11 mouse cellular contexts compared by ENCODE assay signal in genomic region chr14:14481840-14482239, GRCm38 (mm10).
DNase-seq lines count a peak whose midpoint lies in the region; ATAC-seq lines count a peak whose summit lies in the region.
"Had no signal": no experiment of that assay in that cellular context is flagged by ENCODE, and none has a peak within 500 bp of the region (broad histone marks: within the 10 kb centered on the region; RNA-seq: fewer than 3 reads in every experiment).

No protein-coding gene starts in this region.

- no peak; the same call in 1 of the 2 replicates for ATAC-seq in kidney, embryonic 16.5 days (ENCODE audit: low FRiP score, low TSS enrichment)

- intact Hi-C loops in heart, postnatal 36 days (cut with DNase I), result loop anchor here (1.0 to 2.0 kb wide), 3 partner anchors 381 to 503 kb away; no protein-coding TSS in a partner anchor
- intact Hi-C loops in left cerebral cortex, postnatal 10 days (cut with DNase I), result loop anchor here (5.0 kb wide), 1 partner anchor 380 kb away; no protein-coding TSS in a partner anchor

- no peaks in the 10 kb centered on the region for H3K36me3 ChIP-seq in kidney, embryonic 16.5 days (ENCODE audit: insufficient read depth, low read length)
- no peaks in the 10 kb centered on the region for H3K36me3 ChIP-seq in splenic B cell, adult 2 months (ENCODE audit: control insufficient read depth, insufficient read depth, low read length, poor library complexity, severe bottlenecking)
- H3K36me3 ChIP-seq: embryonic facial prominence, embryonic 13.5 days; stomach, embryonic 15.5 days had no signal

- H3K27ac ChIP-seq in kidney, embryonic 16.5 days (ENCODE audit: low read length), result no peak overlapping the region
- H3K27ac ChIP-seq: embryonic facial prominence, embryonic 13.5 days; liver, embryonic 14.5 days; stomach, embryonic 15.5 days had no signal

- H3K9me3 ChIP-seq in kidney, embryonic 16.5 days (ENCODE audit: low read length), result peaks cover 5% of the 10 kb centered on the region; the same call in 1 of the 2 replicates
- H3K9me3 ChIP-seq: embryonic facial prominence, embryonic 13.5 days; stomach, embryonic 15.5 days had no signal

- no peak overlapping the region for H3K4me2 ChIP-seq in kidney, embryonic 16.5 days (replicated peaks; ENCODE audit: low read depth, low read length)
- H3K4me2 ChIP-seq: embryonic facial prominence, embryonic 13.5 days; stomach, embryonic 15.5 days had no signal

- DNase-seq in kidney, adult 11 months, result peak; percentile 8
- peak; percentile 7 for DNase-seq in CD4-positive helper T cell, adult 2 months (ENCODE audit: low read depth, low spot score)
- DNase-seq in R1 (ENCODE audit: low read depth, low spot score), result peak; percentile 31
- DNase-seq in heart, postnatal 36 days, result peak; percentile 7 to 26
- peak; percentile 27 to 35 for DNase-seq in left cerebral cortex, postnatal 10 days (ENCODE audit: extremely low spot score in 1 of 2, low spot score in 2 of 2)
- peak; percentile 78 for DNase-seq in splenic B cell, adult 2 months (ENCODE audit: low read depth, low spot score)
- no peak for DNase-seq in gastrocnemius, postnatal 10 days

- no peaks in the 10 kb centered on the region for H3K27me3 ChIP-seq in kidney, embryonic 16.5 days (ENCODE audit: insufficient read depth, low read length)
- H3K27me3 ChIP-seq in splenic B cell, adult 2 months (ENCODE audit: control insufficient read depth, insufficient read depth, low read length, poor library complexity, severe bottlenecking), result no peaks in the 10 kb centered on the region
- H3K27me3 ChIP-seq: embryonic facial prominence, embryonic 13.5 days; stomach, embryonic 15.5 days had no signal

- 60% methylated on average over 1 of the region's 1 CpGs for WGBS in kidney, embryonic 16.5 days

- H3K4me3 ChIP-seq in kidney, embryonic 16.5 days (ENCODE audit: low read length), result no peak overlapping the region
- H3K4me3 ChIP-seq: embryonic facial prominence, embryonic 13.5 days; stomach, embryonic 15.5 days had no signal

- no peaks in the 10 kb centered on the region for H3K4me1 ChIP-seq in kidney, embryonic 16.5 days (ENCODE audit: insufficient read depth, low read length)
- H3K4me1 ChIP-seq: embryonic facial prominence, embryonic 13.5 days; stomach, embryonic 15.5 days had no signal

- H3K9ac ChIP-seq in kidney, embryonic 16.5 days (replicated peaks; ENCODE audit: low read length), result no peak overlapping the region
- H3K9ac ChIP-seq: embryonic facial prominence, embryonic 13.5 days; liver, embryonic 14.5 days; stomach, embryonic 15.5 days had no signal
